ENCODE assay signal across 28 mouse cellular contexts in the genomic region with DNA sequence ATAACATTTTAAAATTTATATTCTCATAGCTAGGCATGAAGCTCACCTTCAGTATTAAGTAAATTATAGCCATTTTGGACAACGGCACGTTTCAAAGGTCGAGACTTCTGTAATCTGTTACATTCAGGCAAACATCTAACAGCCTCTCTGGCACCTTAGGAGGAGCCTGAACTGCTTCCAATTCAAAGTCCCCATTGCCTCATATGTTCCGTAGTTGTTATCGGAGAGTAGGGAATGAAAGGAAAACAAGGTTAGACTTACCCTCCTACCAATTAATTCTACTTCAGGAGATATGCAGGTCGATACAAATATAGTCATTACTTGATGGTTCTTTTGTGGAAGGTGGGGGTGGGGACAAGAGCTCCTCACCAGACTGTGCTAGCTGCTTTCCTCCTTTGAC. TPM values are rescaled to one million over a fixed set of nuclear protein-coding genes. Genes with fewer than 3 reads are reported as not detected.
A peak's percentile ranks its signal among the peaks of the same experiment; 100 is the strongest.
DNase-seq lines count a peak whose midpoint lies in the region; ATAC-seq and TF ChIP-seq lines count a peak whose summit lies in the region.
"Had no signal": no experiment of that assay in that cellular context is flagged by ENCODE, and none has a peak within 500 bp of the region (broad histone marks: within the 10 kb centered on the region; RNA-seq: fewer than 3 reads in every experiment).

No protein-coding gene starts in this region.

- 70% methylated on average over 6 of the region's 6 CpGs for WGBS in kidney, embryonic 15.5 days
- WGBS in liver, postnatal 0 days (ENCODE audit: insufficient replicate concordance), result 62% methylated on average over 6 of the region's 6 CpGs

- no peak overlapping the region for H3K9ac ChIP-seq in kidney, embryonic 15.5 days
- no peak overlapping the region for H3K9ac ChIP-seq in liver, postnatal 0 days (replicated peaks)
- H3K9ac ChIP-seq: embryonic facial prominence, embryonic 13.5 days; embryonic facial prominence, embryonic 15.5 days; forebrain, embryonic 12.5 days had no signal

- ATAC-seq in kidney, embryonic 15.5 days (replicated peaks; ENCODE audit: low FRiP score), result no peak
- ATAC-seq in liver, postnatal 0 days, result peak; percentile 56
- ATAC-seq: forebrain, embryonic 14.5 days; forebrain, embryonic 16.5 days had no signal

- H3K27ac ChIP-seq in kidney, embryonic 15.5 days, result no peak overlapping the region
- no peak overlapping the region for H3K27ac ChIP-seq in liver, postnatal 0 days (ENCODE audit: low read depth)
- H3K27ac ChIP-seq: embryonic facial prominence, embryonic 13.5 days; embryonic facial prominence, embryonic 15.5 days; forebrain, embryonic 10.5 days; forebrain, embryonic 12.5 days had no signal

- H3K27me3 ChIP-seq in kidney, embryonic 15.5 days, result no peaks in the 10 kb centered on the region
- no peaks in the 10 kb centered on the region for H3K27me3 ChIP-seq in liver, postnatal 0 days (ENCODE audit: insufficient read depth, low read length)
- H3K27me3 ChIP-seq: embryonic facial prominence, embryonic 13.5 days; embryonic facial prominence, embryonic 15.5 days; forebrain, embryonic 12.5 days had no signal

- no peaks in the 10 kb centered on the region for H3K4me1 ChIP-seq in kidney, embryonic 15.5 days
- H3K4me1 ChIP-seq in liver, postnatal 0 days (ENCODE audit: insufficient read depth), result no peaks in the 10 kb centered on the region
- H3K4me1 ChIP-seq: embryonic facial prominence, embryonic 13.5 days; embryonic facial prominence, embryonic 15.5 days; forebrain, embryonic 10.5 days; forebrain, embryonic 12.5 days had no signal

- peak; percentile 10 for DNase-seq in adrenal gland, postnatal 10 days
- no peak for DNase-seq in adrenal gland, postnatal 25 days
- DNase-seq in kidney, adult 9 months, result peak; percentile 47
- no peak for DNase-seq in liver, postnatal 0 days
- DNase-seq in liver, result no peak
- DNase-seq: adrenal gland, postnatal 14 days; cerebellum, adult 11 months; cerebellum, adult 18-20 months; cerebellum, adult 8-10 months; cerebellum, adult 9-11 months; cerebellum, postnatal 14 days; cerebellum, postnatal 36 days; embryo, embryonic 11 days had no signal

- TF ChIP-seq CTCF in liver, postnatal 0 days (IDR thresholded peaks at IDR 0.05; ENCODE audit: low read depth), result no peak

- H3K4me3 ChIP-seq in kidney, embryonic 15.5 days (replicated peaks), result no peak overlapping the region
- H3K4me3 ChIP-seq in liver, postnatal 0 days (ENCODE audit: low read depth, low read length), result no peak overlapping the region
- H3K4me3 ChIP-seq: embryonic facial prominence, embryonic 13.5 days; embryonic facial prominence, embryonic 15.5 days; erythroblast, embryonic 14.5 days; forebrain, embryonic 10.5 days; forebrain, embryonic 12.5 days had no signal

- H3K36me3 ChIP-seq in kidney, embryonic 15.5 days, result no peaks in the 10 kb centered on the region
- no peaks in the 10 kb centered on the region for H3K36me3 ChIP-seq in liver, postnatal 0 days (replicated peaks; ENCODE audit: insufficient read depth, low read length)
- H3K36me3 ChIP-seq: embryonic facial prominence, embryonic 13.5 days; embryonic facial prominence, embryonic 15.5 days; forebrain, embryonic 10.5 days; forebrain, embryonic 12.5 days had no signal

- H3K4me2 ChIP-seq in kidney, embryonic 15.5 days, result no peak overlapping the region
- peak overlapping the region; percentile 26 for H3K4me2 ChIP-seq in liver, postnatal 0 days (ENCODE audit: low read depth, low read length)
- H3K4me2 ChIP-seq: embryonic facial prominence, embryonic 13.5 days; embryonic facial prominence, embryonic 15.5 days; forebrain, embryonic 12.5 days had no signal

- H3K9me3 ChIP-seq in kidney, embryonic 15.5 days (replicated peaks), result no peaks in the 10 kb centered on the region
- no peaks in the 10 kb centered on the region for H3K9me3 ChIP-seq in liver, postnatal 0 days (ENCODE audit: low read length)
- H3K9me3 ChIP-seq: embryonic facial prominence, embryonic 13.5 days; embryonic facial prominence, embryonic 15.5 days; forebrain, embryonic 10.5 days; forebrain, embryonic 12.5 days had no signal

- no peak for TF ChIP-seq EP300 in liver, postnatal 0 days (IDR thresholded peaks at IDR 0.05; ENCODE audit: low read depth)

RNA-seq across cellular contexts. Expression of a gene that starts 10.7 kb away (rescaled TPM):
- total RNA-seq in adrenal gland, postnatal 10 days (2021), result 10 to 100 TPM; 26.5 to 29.5 TPM
- 32.5 and 43.6 TPM in 2 replicates for total RNA-seq in adrenal gland, postnatal 25 days (2021)
- polyA plus RNA-seq in kidney, embryonic 15.5 days (2015; fragmentation: Nextera tagmentation; extraction: Ambion mirVana), result 14.2 and 14.8 TPM in 2 replicates
- polyA plus RNA-seq in liver, postnatal 0 days (2015; fragmentation: Nextera tagmentation; extraction: Ambion mirVana), result 6.0 and 6.1 TPM in 2 replicates

RNA-seq across cellular contexts. Expression of a gene that starts 21.4 kb away (rescaled TPM):
- not detected for total RNA-seq in adrenal gland, postnatal 10 days (2021)
- not detected in 2 replicates for total RNA-seq in adrenal gland, postnatal 25 days (2021)
- not detected in 2 replicates for polyA plus RNA-seq in kidney, embryonic 15.5 days (2015; fragmentation: Nextera tagmentation; extraction: Ambion mirVana)
- polyA plus RNA-seq in liver, postnatal 0 days (2015; fragmentation: Nextera tagmentation; extraction: Ambion mirVana), result not detected in 2 replicates
- total RNA-seq: adrenal gland, postnatal 14 days; adrenal gland, postnatal 4 days; common myeloid progenitor, adult 5-6 weeks; ES-E14; MEL had no signal
- polyA plus RNA-seq: brain, embryonic 14.5 days; C2C12; embryonic facial prominence, embryonic 11.5 days; embryonic facial prominence, embryonic 13.5 days; embryonic facial prominence, embryonic 15.5 days; erythroblast, embryonic 14.5 days; forebrain, embryonic 10.5 days; forebrain, embryonic 12.5 days; forebrain, embryonic 14.5 days; forebrain, embryonic 16.5 days had no signal

Comparison
In these comparisons a context has a peak if more than half of its experiments do, and no peak if none do; other contexts are left out.
1. DNase-seq: peak in adrenal gland, postnatal 10 days (single experiment) and kidney, adult 9 months (single experiment); none in adrenal gland, postnatal 25 days (single experiment), liver, postnatal 0 days (single experiment) and liver (single experiment).